Mouse (Mus musculus) G1E (cell line): ENCODE results near the gene Rab7.

Source experiments
- CTCF ChIP-seq: IDR thresholded peaks from 2 replicates; pipeline ENCODE4 v1.5.1; 2012; ENCODE audit warnings: low read depth, low read length, inconsistent platforms, mixed read lengths
- GATA1 ChIP-seq: IDR thresholded peaks from 2 replicates; pipeline ENCODE4 v1.6.1; 2012; ENCODE audit warnings: borderline replicate concordance, low read length, inconsistent platforms, mixed read lengths
- GATA2 ChIP-seq: IDR thresholded peaks from 2 replicates; pipeline ENCODE4 v1.6.1; 2012; ENCODE audit warnings: low read depth, low read length, inconsistent platforms, borderline replicate concordance

GRCm38 (mm10) chr6:87981030-87981485 is 64.0 kb downstream of the Rab7 start:
- TF ChIP-seq GATA1 = no peak
- no peak for TF ChIP-seq CTCF
- no peak for TF ChIP-seq GATA2
